Mouse (Mus musculus) lung, postnatal 0 days (tissue): ENCODE data around the gene Skiv2l.

Experiments used
- CTCF ChIP-seq: IDR thresholded peaks from 2 replicates; pipeline ENCODE4 v1.5.1; 2016; ENCODE audit warnings: antibody characterized with exemption, mild to moderate bottlenecking
- EP300 ChIP-seq: IDR thresholded peaks from 2 replicates; pipeline ENCODE4 v1.6.1; 2016; ENCODE audit warnings: antibody characterized with exemption, mild to moderate bottlenecking, control low read depth

DNA sequence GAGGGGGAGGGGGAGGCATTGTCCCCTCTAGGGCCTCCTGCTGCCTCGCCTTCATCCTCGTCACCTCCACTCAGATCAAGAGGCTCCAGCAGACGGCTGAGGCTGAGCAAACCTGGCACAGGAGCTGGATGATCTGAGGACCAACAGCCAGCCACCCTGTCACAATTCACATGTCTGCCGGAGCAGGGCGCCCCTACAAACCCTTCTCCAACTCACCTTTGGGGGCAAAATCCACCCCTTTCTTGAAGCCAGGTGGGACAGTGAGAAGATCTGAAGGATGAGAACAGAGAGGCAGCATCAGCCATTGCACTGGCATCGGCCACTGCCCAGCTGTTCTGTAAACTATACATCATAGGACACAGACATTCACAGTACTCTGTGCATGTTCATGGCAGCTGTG lies 2.8 kb downstream of the Skiv2l start:
- TF ChIP-seq CTCF (no peak), EP300 (no peak)
